Mouse (Mus musculus) liver, embryonic 15.5 days (tissue): ENCODE data around the gene Nckap5. TPM values are rescaled to one million over a fixed set of nuclear protein-coding genes. Genes with fewer than 3 reads are reported as not detected.

Experiments
- ATAC-seq: fragments of 200-750 bp; cut with Nextera tagmentation; 2 replicates; pipeline ENCODE4 v1.8.0; 2017; ENCODE audit warnings: moderate number of reproducible peaks, mild to moderate bottlenecking, moderate library complexity; ENCODE audit not compliant: insufficient read depth
- H3K27ac ChIP-seq: fragments of 300-500 bp; sonication (generic); replicated peaks from 2 replicates; pipeline ENCODE4 v1.5.1; 2015; ENCODE audit warnings: mild to moderate bottlenecking, inconsistent platforms
- H3K27me3 ChIP-seq: fragments of 300-500 bp; sonication (generic); 2 replicates; pipeline ENCODE4 v1.6.1; 2015; ENCODE audit warnings: mild to moderate bottlenecking, inconsistent platforms
- H3K36me3 ChIP-seq: fragments of 300-500 bp; sonication (generic); replicated peaks from 2 replicates; pipeline ENCODE4 v1.6.1; 2015; ENCODE audit warnings: moderate library complexity, mild to moderate bottlenecking, inconsistent platforms
- H3K4me1 ChIP-seq: fragments of 300-500 bp; sonication (generic); replicated peaks from 2 replicates; pipeline ENCODE4 v1.6.1; 2015; ENCODE audit warnings: inconsistent platforms
- H3K4me2 ChIP-seq: fragments of 300-500 bp; sonication (generic); 2 replicates; pipeline ENCODE4 v1.6.1; 2015; ENCODE audit warnings: moderate library complexity, mild to moderate bottlenecking, inconsistent platforms
- H3K4me3 ChIP-seq: fragments of 300-500 bp; sonication (generic); replicated peaks from 2 replicates; pipeline ENCODE4 v1.5.1; 2015; ENCODE audit warnings: mild to moderate bottlenecking, inconsistent platforms
- H3K9ac ChIP-seq: fragments of 300-500 bp; sonication (generic); 2 replicates; pipeline ENCODE4 v1.6.1; 2015; ENCODE audit warnings: moderate library complexity, mild to moderate bottlenecking, inconsistent platforms
- H3K9me3 ChIP-seq: fragments of 300-500 bp; sonication (generic); replicated peaks from 2 replicates; pipeline ENCODE4 v1.6.1; 2016; ENCODE audit warnings: inconsistent platforms
- WGBS: fragments of 180-500 bp; shearing (Covaris S2); methylation state at CpG from one replicate; pipeline ENCODE4 v1.1.7; 2015; ENCODE audit warnings: mixed read lengths; ENCODE audit not compliant: insufficient replicate concordance; 5-methylcytosine and 5-hydroxymethylcytosine counted together
- polyA plus RNA-seq: library from polyadenylated mRNA; unstranded; fragments of >200 nt; fragmentation: Nextera tagmentation; extraction: Ambion mirVana; gene quantifications from 2 replicates; pipeline ENCODE4 v1.2.1, GENCODE M21; 2015

The Nckap5 gene
- polyA plus RNA-seq, 1 experiment from 2014 or later, result 0.99 TPM

DNA sequence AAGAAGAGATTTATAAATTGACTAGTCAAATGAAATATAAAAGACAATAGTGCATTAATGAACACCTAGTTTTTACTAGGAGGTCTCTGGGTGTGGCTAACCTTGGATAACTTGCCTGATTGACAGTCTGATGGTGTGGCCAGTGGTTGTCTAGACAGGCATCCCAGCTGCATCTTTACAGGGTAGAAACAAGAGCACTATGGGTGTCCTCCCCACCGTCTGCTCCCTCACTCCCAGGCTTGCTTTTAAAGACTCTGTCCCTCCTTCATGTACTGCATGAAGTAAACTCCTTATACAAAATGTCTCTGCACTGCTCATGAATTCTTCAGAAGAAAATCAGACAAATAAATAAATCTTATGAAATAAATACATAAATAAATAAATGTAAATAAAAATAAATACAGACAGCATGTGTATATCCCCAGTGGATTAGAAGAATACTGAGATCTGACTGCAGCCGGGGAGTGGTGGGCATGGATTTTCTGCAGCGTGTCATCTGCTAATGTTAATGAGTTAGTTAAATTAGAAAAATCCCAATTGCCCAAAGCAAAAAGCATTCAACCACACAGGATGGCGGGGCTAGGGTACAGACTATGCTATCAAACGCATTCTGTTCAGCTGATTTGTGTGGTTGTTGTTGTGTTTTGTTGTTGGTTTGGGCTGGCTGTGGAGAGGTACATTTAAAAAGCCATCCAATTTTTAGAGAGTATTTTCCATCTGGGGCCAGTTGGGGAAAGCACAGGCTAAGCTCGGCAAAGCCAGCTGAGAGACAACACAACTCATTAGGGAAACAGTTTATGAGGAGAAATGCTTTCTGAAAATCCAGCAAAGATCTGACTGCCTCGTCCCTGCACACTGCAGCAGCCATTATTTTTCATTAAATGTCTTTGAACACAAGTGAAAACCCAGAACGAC lies 130.3 kb downstream of the Nckap5 start:
- Histone ChIP-seq H3K36me3 (no peaks in the 10 kb centered on the region), H3K4me3 (no peak overlapping the region), H3K27me3 (no peaks in the 10 kb centered on the region), H3K4me1 (no peaks in the 10 kb centered on the region), H3K4me2 (no peak overlapping the region), H3K9me3 (no peaks in the 10 kb centered on the region), H3K9ac (no peak overlapping the region), H3K27ac (no peak overlapping the region)
- no peak for ATAC-seq
- 65% methylated on average over 8 of the region's 8 CpGs for WGBS

DNA sequence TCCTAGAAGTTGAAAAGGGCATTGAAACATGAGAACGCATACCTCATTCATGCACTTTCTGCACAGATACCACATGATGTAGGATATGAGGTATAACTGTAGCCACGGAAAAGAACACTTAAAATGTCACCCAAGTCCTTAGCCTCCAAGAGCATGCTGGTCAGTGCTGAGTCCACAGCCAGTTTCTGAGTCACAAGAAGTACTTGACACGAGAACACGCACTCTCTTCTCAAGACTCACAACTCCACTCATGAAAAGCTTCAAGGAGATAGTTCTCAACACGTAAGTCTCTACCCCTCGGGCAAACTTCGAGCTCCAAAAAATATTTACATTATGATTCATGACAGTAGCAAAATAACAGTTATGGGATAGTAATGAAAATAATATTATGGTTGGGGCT lies 137.0 kb downstream of the Nckap5 start:
- no peak overlapping the region for H3K4me2 ChIP-seq
- ATAC-seq, result no peak
- H3K4me3 ChIP-seq, result no peak overlapping the region
- WGBS, result 68% methylated on average over 7 of the region's 7 CpGs
- no peak overlapping the region for H3K9ac ChIP-seq
- H3K9me3 ChIP-seq, result no peaks in the 10 kb centered on the region
- H3K4me1 ChIP-seq, result no peaks in the 10 kb centered on the region
- no peaks in the 10 kb centered on the region for H3K36me3 ChIP-seq
- H3K27me3 ChIP-seq, result no peaks in the 10 kb centered on the region
- H3K27ac ChIP-seq, result no peak overlapping the region

DNA sequence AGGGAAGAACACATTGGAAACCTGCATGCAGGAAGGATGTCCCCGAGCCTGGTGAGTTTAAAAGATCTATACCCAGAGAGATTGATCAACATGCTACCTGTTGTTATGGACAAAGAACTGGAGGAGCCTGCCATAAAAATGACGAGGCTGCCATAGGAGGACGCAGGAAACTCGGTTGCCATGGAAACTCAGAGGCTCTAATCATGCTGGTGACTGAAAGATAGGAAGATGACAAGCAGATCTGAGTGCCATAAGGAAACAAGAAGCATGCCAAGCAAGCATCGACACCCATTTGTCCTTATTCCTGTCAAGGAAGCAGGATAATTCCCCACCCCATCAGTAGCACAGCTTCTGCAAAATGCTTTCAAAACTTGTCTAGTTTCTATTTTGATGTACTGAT lies 142.0 kb downstream of the Nckap5 start:
- Histone ChIP-seq H3K4me2 (no peak overlapping the region), H3K9ac (no peak overlapping the region), H3K27ac (no peak overlapping the region), H3K36me3 (no peaks in the 10 kb centered on the region), H3K9me3 (no peaks in the 10 kb centered on the region), H3K4me3 (no peak overlapping the region), H3K27me3 (no peaks in the 10 kb centered on the region), H3K4me1 (no peaks in the 10 kb centered on the region)
- 51% methylated on average over 5 of the region's 5 CpGs for WGBS
- no peak for ATAC-seq

DNA sequence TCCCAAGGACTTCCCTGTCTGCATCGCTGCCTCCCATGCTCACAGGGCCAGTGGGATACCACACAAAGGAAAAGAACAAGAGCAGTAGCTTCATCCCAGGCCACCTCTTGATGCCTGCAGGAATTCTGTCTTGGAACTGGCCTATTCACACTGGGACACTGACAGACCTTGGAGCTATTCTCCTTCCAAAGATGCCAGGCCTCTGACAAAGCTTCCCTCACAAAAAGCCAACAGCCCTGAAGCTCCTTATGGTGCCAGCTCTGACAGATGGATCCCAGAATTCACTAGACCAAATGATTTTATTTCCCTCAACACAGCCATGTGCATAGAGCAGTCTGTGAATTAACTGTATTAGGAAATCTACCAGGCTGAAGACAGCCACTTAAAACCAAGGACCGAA lies 143.9 kb downstream of the Nckap5 start:
- H3K36me3 ChIP-seq, result no peaks in the 10 kb centered on the region
- WGBS, result 69% methylated on average over 2 of the region's 2 CpGs
- no peak for ATAC-seq
- no peaks in the 10 kb centered on the region for H3K9me3 ChIP-seq
- no peak overlapping the region for H3K4me3 ChIP-seq
- H3K9ac ChIP-seq, result no peak overlapping the region
- H3K4me1 ChIP-seq, result no peaks in the 10 kb centered on the region
- no peaks in the 10 kb centered on the region for H3K27me3 ChIP-seq
- no peak overlapping the region for H3K27ac ChIP-seq
- H3K4me2 ChIP-seq, result no peak overlapping the region

DNA sequence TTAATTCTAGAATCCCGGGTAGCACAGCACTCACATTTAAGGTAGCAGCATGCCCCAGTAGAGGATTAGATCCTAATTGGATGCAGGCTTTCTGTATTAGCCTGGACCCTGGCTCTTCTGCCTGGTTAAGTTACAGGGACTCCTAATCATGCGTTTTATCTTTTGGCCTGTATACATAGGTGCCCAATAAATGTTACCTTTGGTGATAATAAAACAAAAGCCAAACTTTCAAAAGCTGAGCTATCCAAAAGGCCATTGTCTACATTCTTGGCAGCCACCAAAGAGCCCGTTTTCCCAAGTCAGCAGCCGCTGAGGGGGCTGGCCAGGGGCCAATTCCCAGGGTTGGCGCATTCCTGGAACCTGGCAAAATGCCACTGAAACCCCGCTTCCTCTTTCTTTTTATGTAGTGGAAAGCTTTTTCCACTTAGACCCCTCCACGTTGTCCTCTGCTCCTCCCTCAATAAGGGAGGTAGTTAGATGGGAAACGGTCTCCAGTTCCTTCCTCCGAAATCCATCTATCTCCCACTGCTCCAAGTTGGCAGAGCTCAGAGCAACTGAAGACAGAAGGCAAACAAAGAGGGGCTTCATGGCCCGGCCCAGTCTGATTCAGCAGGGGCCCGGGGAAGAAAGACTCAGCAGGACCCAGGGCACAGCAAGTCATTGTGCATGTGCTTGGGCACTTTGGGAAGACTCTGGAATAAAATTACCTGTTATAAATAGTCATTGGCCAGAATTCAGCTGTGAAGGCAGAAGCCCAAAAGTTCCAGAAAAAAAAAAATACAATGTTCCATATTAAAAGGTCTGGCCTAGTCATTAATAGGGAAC lies 146.8 kb downstream of the Nckap5 start:
- no peak for ATAC-seq
- no peaks in the 10 kb centered on the region for H3K9me3 ChIP-seq
- no peak overlapping the region for H3K27ac ChIP-seq
- no peak overlapping the region for H3K9ac ChIP-seq
- H3K27me3 ChIP-seq, result no peaks in the 10 kb centered on the region
- 45% methylated on average over 11 of the region's 11 CpGs for WGBS
- H3K36me3 ChIP-seq, result no peaks in the 10 kb centered on the region
- no peak overlapping the region for H3K4me2 ChIP-seq
- no peak overlapping the region for H3K4me3 ChIP-seq
- H3K4me1 ChIP-seq, result no peaks in the 10 kb centered on the region

DNA sequence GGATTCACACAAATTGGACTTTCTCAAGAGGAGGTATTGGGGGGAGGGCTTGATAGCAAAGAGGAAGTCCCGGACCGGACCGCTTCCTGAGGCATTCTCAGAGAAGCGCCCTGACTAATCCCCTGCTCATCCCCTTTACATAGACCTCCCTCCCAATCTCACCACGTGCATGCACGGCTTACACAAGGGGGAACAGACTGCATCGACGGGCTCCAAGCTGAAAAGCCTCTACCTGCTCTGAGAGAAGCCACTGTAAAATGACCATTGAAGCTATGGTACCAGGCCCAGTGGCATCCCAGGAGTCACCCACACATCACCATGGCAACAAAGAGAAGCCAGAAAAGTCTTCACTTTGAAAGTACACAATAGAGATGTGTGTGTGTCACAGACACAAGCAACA lies 148.8 kb downstream of the Nckap5 start:
- Histone ChIP-seq H3K27ac (no peak overlapping the region), H3K36me3 (no peaks in the 10 kb centered on the region), H3K4me2 (no peak overlapping the region), H3K4me1 (no peaks in the 10 kb centered on the region), H3K9me3 (no peaks in the 10 kb centered on the region), H3K9ac (no peak overlapping the region), H3K27me3 (no peaks in the 10 kb centered on the region), H3K4me3 (no peak overlapping the region)
- ATAC-seq, result no peak
- 9% methylated on average over 8 of the region's 8 CpGs for WGBS

DNA sequence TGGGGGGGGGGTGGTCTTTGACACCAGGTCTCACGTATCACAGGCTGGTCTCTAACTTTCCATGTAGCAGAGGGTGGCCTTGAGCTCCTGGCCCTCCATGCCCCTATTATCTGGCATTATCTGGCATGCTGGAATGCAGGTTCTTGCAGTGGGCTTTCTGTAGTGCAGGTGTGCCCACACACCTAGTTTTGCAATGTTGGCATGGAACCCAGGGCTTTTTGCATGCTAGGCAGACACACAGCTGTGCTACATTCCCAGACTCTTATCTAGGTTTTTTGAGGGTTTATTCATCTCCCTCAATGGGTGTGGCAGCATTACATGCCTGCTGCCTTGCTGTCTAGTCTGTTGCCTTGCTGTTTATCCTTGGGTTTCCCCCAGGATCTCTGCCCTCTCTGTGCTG lies 151.3 kb downstream of the Nckap5 start:
- Histone ChIP-seq H3K4me1 (no peaks in the 10 kb centered on the region), H3K27me3 (no peaks in the 10 kb centered on the region), H3K27ac (no peak overlapping the region), H3K9me3 (no peaks in the 10 kb centered on the region), H3K4me2 (no peak overlapping the region), H3K9ac (no peak overlapping the region), H3K36me3 (no peaks in the 10 kb centered on the region), H3K4me3 (no peak overlapping the region)
- WGBS, result 75% methylated on average over 1 of the region's 1 CpGs
- ATAC-seq, result no peak

DNA sequence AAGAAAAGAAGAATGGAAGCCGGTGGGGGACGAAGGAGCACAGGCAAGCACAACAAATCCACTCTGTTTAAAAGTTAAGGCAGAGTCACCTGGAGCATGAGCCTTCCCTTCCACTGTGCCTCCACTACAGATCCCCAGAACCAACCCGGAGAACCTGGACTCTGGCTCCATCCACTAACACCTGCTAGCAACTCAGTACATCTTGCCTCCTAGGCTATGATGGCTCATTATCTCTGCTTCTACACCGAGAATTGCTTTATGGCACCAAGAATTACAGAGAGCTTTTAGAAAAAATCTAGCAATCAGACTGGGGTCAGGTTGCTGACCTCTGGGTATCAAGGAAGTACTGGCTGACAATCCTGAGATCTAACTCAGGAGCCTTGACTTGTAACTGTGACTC lies 153.3 kb downstream of the Nckap5 start:
- H3K4me3 ChIP-seq, result no peak overlapping the region
- H3K9ac ChIP-seq, result no peak overlapping the region
- H3K4me2 ChIP-seq, result no peak overlapping the region
- no peaks in the 10 kb centered on the region for H3K4me1 ChIP-seq
- H3K36me3 ChIP-seq, result no peaks in the 10 kb centered on the region
- no peak overlapping the region for H3K27ac ChIP-seq
- H3K27me3 ChIP-seq, result no peaks in the 10 kb centered on the region
- no peaks in the 10 kb centered on the region for H3K9me3 ChIP-seq
- 21% methylated on average over 4 of the region's 4 CpGs for WGBS
- no peak for ATAC-seq

DNA sequence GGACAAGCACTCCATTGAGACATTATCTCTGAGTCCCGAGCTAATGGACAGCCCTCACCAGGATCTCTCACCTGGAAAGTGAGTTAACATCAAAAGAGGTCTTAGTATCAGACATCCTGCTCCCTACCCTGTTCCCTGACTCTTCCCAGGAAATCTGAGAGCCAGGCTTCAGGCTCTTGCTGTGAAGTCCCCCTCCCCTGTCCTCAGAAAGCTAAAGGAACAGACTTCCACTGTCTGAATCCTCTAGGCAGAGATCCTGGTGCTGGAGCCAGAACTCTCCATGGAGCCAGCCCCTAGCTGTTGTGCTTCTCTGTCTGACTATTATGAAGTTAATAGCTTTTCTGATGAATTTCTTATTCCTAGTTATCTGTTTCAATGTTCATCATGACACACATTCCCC lies 153.8 kb downstream of the Nckap5 start:
- H3K4me1 ChIP-seq, result no peaks in the 10 kb centered on the region
- 7% methylated on average over 1 of the region's 1 CpGs for WGBS
- no peaks in the 10 kb centered on the region for H3K36me3 ChIP-seq
- H3K27ac ChIP-seq, result no peak overlapping the region
- no peak overlapping the region for H3K4me3 ChIP-seq
- H3K9me3 ChIP-seq, result no peaks in the 10 kb centered on the region
- H3K9ac ChIP-seq, result no peak overlapping the region
- no peak for ATAC-seq
- no peak overlapping the region for H3K4me2 ChIP-seq
- no peaks in the 10 kb centered on the region for H3K27me3 ChIP-seq

DNA sequence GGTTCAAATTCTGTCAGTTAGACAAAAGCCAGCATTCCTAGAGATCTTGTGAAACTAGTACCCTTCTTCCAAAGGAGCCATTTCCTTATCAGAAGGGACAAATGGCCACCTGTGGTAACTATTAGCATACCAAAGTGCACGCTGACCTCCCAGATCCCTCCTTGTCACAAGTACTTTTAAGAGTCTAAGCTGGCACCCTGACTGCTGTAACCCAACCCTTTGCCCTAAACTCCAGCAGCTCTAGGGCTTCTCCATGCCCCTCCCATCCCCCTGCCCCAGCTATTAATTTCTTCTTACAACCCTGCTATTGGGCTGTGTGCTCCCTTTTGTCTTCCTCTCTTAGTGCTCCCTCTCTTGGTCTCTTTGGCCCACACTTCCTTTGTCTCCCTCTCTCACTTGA lies 155.5 kb downstream of the Nckap5 start:
- Histone ChIP-seq H3K9ac (no peak overlapping the region), H3K4me3 (no peak overlapping the region), H3K36me3 (no peaks in the 10 kb centered on the region), H3K27ac (no peak overlapping the region), H3K4me1 (no peaks in the 10 kb centered on the region), H3K27me3 (no peaks in the 10 kb centered on the region), H3K4me2 (no peak overlapping the region), H3K9me3 (no peaks in the 10 kb centered on the region)
- WGBS, result 57% methylated on average over 1 of the region's 1 CpGs
- ATAC-seq, result no peak

DNA sequence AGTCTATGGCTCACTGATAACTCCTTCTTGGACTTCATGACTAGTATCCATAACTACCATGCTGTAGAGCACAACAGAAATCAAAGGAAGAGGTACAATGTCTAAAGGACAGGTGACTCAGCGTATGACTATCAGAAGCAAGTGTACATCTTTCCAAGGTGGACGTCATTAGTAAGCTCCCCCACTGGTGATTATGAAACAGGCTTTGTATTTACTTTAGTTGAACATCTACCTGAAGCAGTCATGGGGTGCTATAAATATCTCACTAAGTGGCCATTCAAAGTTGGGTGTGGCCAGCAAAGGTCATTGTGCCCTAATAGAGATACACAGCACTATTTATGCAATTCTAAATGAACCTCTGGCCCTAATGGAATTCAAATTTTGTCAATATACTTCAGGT lies 157.4 kb downstream of the Nckap5 start:
- H3K36me3 ChIP-seq, result no peaks in the 10 kb centered on the region
- no peaks in the 10 kb centered on the region for H3K9me3 ChIP-seq
- no peak overlapping the region for H3K4me2 ChIP-seq
- 59% methylated on average over 2 of the region's 2 CpGs for WGBS
- H3K27me3 ChIP-seq, result no peaks in the 10 kb centered on the region
- peak; percentile 60 for ATAC-seq
- H3K27ac ChIP-seq, result no peak overlapping the region
- no peaks in the 10 kb centered on the region for H3K4me1 ChIP-seq
- H3K9ac ChIP-seq, result no peak overlapping the region
- H3K4me3 ChIP-seq, result no peak overlapping the region
